Mouse (Mus musculus) stomach, postnatal 0 days (tissue): ENCODE data around the gene Cdk18.

ENCODE experiments used
- CTCF ChIP-seq: IDR thresholded peaks from 2 replicates; pipeline ENCODE4 v1.5.1; 2016; ENCODE audit warnings: antibody characterized with exemption, low read depth, mild to moderate bottlenecking, moderate library complexity
- EP300 ChIP-seq: optimal IDR thresholded peaks from 2 replicates; pipeline ENCODE3; 2016; ENCODE audit warnings: antibody characterized with exemption

DNA sequence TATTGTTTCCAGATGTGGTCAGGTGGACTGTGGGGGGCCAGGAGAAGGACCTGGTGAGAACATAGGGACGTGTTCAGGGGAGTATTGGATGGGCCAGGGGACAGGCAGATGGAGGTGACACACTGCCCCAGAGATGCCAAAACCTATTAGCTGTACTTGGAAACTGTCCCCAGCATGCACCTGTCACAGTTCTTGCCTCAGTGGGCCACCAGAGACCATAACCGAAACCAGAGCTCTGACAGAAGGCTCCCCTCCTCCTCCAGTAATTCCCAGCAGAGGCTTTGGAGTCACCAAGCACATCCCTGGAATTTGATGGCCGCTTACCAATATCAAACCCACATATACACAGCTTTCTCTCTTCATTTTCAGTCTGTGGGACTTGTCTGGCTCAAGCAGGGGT is 5.4 kb upstream of the Cdk18 start:
- TF ChIP-seq CTCF: no peak
- no peak for TF ChIP-seq EP300
